Mouse (Mus musculus): ENCODE results near the gene Junb. TPM values are rescaled to one million over a fixed set of nuclear protein-coding genes. Genes with fewer than 3 reads are reported as not detected.

Gene Junb
- total and polyA plus RNA-seq, 3 experiments, result 41.6 to 72.7 TPM; not detected in 1

- TF ChIP-seq RAD21 (IDR thresholded peaks at IDR 0.05; ENCODE audit: low read depth, low read length) (no peak), ZNF384 (IDR thresholded peaks at IDR 0.05; ENCODE audit: low read depth, low read length) (no peak; the same call in 1 of the 2 replicates), UBTF (IDR thresholded peaks at IDR 0.05; ENCODE audit: borderline replicate concordance, insufficient read depth, low read depth, low read length) (no peak), GABPA (IDR thresholded peaks at IDR 0.05; ENCODE audit: low read depth, low read length) (no peak)
These were observed 46.8 kb upstream of the Junb start, which contains the start of gene Asna1 (continued) for GRCm38 (mm10) chr8:85025098-85025932.

GRCm38 (mm10) chr8:85023846-85024245 lies 45.3 kb upstream of the Junb start:
- Histone ChIP-seq H3K9ac (ENCODE audit: control insufficient read depth, low read depth, low read length, poor library complexity, severe bottlenecking) (peak overlapping the region; percentile 90), H3K9me3 (replicated peaks; ENCODE audit: insufficient read depth, low read length) (no peaks in the 10 kb centered on the region), H3K4me3 (ENCODE audit: control insufficient read depth in 1 of 2, insufficient read depth in 1 of 2, low read depth in 2 of 2, low read length in 2 of 2) (peak overlapping the region in 1 of 2 experiments; percentile 91; a peak in 2 of 4 replicates), H3K4me1 (ENCODE audit: control insufficient read depth in 1 of 2, insufficient read depth in 2 of 2, low read length in 2 of 2) (peaks cover 9 to 14% of the 10 kb centered on the region in 2 experiments; a peak in 3 of 4 replicates), H3K27ac (ENCODE audit: control insufficient read depth, low read depth, low read length) (no peak overlapping the region), H3K79me2 (ENCODE audit: control insufficient read depth, insufficient read depth, low read length, poor library complexity) (peaks cover 40% of the 10 kb centered on the region), H3K36me3 (ENCODE audit: control insufficient read depth in 1 of 2, insufficient read depth in 2 of 2, low read length in 2 of 2) (peaks cover 0 to 12% of the 10 kb centered on the region in 2 experiments; a peak in 3 of 4 replicates), H3K27me3 (ENCODE audit: control insufficient read depth in 1 of 2, insufficient read depth in 2 of 2, low read length in 2 of 2) (no peaks in the 10 kb centered on the region)
- no peak for DNase-seq (ENCODE audit: low read depth, low spot score)
- TF ChIP-seq USF2 (IDR thresholded peaks at IDR 0.05; ENCODE audit: borderline replicate concordance in 1 of 2, insufficient read depth in 1 of 2, low read depth in 1 of 2, low read length in 2 of 2) (no peak), POLR2AphosphoS2 (IDR thresholded peaks at IDR 0.05; ENCODE audit: low read length) (no peak), CTCF (IDR thresholded peaks at IDR 0.05 in 2 of 3, conservative IDR thresholded peaks at IDR 0.05 in 1 of 3; ENCODE audit: control insufficient read depth in 1 of 3, insufficient read depth in 1 of 3, low read depth in 2 of 3, low read length in 3 of 3, poor library complexity in 1 of 3, severe bottlenecking in 1 of 3) (no peak), SIN3A (IDR thresholded peaks at IDR 0.05; ENCODE audit: low read length) (no peak), BHLHE40 (IDR thresholded peaks at IDR 0.05; ENCODE audit: borderline replicate concordance, low read depth, low read length) (no peak), CHD2 (IDR thresholded peaks at IDR 0.05; ENCODE audit: low read length) (no peak), MAX (IDR thresholded peaks at IDR 0.05; ENCODE audit: low read length) (no peak), MEF2A (IDR thresholded peaks at IDR 0.05; ENCODE audit: extremely low read depth, insufficient replicate concordance, low read depth, low read length, poor library complexity, severe bottlenecking) (no peak), HCFC1 (IDR thresholded peaks at IDR 0.05; ENCODE audit: low read depth, low read length) (no peak)

- no peak overlapping the region for H3K9ac ChIP-seq (ENCODE audit: control insufficient read depth, low read depth, low read length, poor library complexity, severe bottlenecking)
- H3K36me3 ChIP-seq (ENCODE audit: control insufficient read depth in 1 of 2, insufficient read depth in 2 of 2, low read length in 2 of 2), result peaks cover 0 to 5% of the 10 kb centered on the region in 2 experiments; a peak in 2 of 4 replicates
- no peaks in the 10 kb centered on the region for H3K9me3 ChIP-seq (replicated peaks; ENCODE audit: insufficient read depth, low read length)
- no peak overlapping the region for H3K4me3 ChIP-seq (ENCODE audit: control insufficient read depth in 1 of 2, insufficient read depth in 1 of 2, low read depth in 2 of 2, low read length in 2 of 2)
- peaks cover 18% of the 10 kb centered on the region for H3K79me2 ChIP-seq (ENCODE audit: control insufficient read depth, insufficient read depth, low read length, poor library complexity)
- H3K4me1 ChIP-seq (ENCODE audit: control insufficient read depth in 1 of 2, insufficient read depth in 2 of 2, low read length in 2 of 2), result peaks cover 3 to 5% of the 10 kb centered on the region in 2 experiments; a peak in 3 of 4 replicates
- TF ChIP-seq CTCF (IDR thresholded peaks at IDR 0.05 in 2 of 3, conservative IDR thresholded peaks at IDR 0.05 in 1 of 3; ENCODE audit: control insufficient read depth in 1 of 3, insufficient read depth in 1 of 3, low read depth in 2 of 3, low read length in 3 of 3, poor library complexity in 1 of 3, severe bottlenecking in 1 of 3), result peak in 2 of 3 experiments; percentile 6 to 15; a peak in 1 of 6 replicates
- TF ChIP-seq MEF2A (IDR thresholded peaks at IDR 0.05; ENCODE audit: extremely low read depth, insufficient replicate concordance, low read depth, low read length, poor library complexity, severe bottlenecking), result no peak
- no peak for DNase-seq (ENCODE audit: low read depth, low spot score)
- H3K27me3 ChIP-seq (ENCODE audit: control insufficient read depth in 1 of 2, insufficient read depth in 2 of 2, low read length in 2 of 2), result no peaks in the 10 kb centered on the region
- no peak overlapping the region for H3K27ac ChIP-seq (ENCODE audit: control insufficient read depth, low read depth, low read length)
These were observed 43.1 kb upstream of the Junb start for GRCm38 (mm10) chr8:85021514-85022055.
